Mouse (Mus musculus) thymus, postnatal 25 days (tissue): ENCODE measurements around the gene Olfr456.
"Not testable (repeated sequence)": the region's sequence is repeated elsewhere in the genome, so short reads cannot be mapped to it uniquely, and the experiment has no call there.

Experiments used
- DNase-seq: peaks from one replicate; pipeline ENCODE4 v3.0.0; 2022

Olfr456 gene

DNA sequence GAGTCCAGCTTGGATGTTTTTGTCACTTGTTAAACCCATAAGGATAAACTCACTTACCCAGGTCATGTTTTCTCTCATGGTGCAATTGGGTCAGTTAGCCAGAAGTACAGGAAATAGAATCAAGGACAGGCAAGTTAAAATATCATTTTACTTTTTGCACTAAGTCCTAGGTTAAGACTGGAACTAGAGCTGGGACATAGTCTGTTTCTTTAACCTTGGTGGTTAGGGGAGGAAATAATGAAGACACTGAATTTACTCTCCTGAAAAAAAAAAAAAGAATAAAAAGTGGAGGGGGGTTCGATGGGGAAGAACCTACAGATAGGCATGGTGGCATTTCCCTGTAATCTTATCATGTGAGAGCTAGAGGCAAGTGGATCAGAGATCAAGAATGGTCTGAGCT is at the start of gene Olfr456:
Gene Olfr456 (minus strand): TSS at position 101 of the 400 bp plus-strand sequence.
- DNase-seq, result no peak

- no peak for DNase-seq
These were observed 26.4 kb upstream of the Olfr456 start for GRCm38 (mm10) chr6:42513461-42513860.

DNA sequence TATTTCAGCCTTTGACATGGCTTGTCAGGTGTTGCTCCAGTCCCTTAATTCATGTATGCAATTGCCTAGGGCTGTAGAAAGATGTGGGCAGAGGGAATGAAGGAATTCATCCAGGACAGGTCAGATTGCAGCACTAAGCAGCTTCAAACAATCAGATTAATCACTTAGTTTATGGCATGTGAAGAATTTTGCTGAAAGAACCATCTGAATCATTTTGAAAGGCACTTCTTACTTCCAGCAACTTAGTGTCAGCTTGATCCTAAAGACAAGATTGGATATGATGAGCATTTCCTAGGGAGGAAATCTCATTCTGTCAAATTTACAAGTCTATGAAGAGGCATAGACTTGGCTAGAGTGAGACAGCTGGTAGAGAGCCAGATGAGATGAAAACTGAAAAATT is 22.3 kb upstream of the Olfr456 start:
- DNase-seq, result no peak

GRCm38 (mm10) chr6:42503478-42503877 is 16.5 kb upstream of the Olfr456 start:
- DNase-seq, result no peak

- no peak for DNase-seq
These were observed 2.7 kb upstream of the Olfr456 start for GRCm38 (mm10) chr6:42489731-42490130.

GRCm38 (mm10) chr6:42484633-42485032 is 2.4 kb downstream of the Olfr456 start:
- no peak for DNase-seq

- DNase-seq, result no peak
These were observed 10.8 kb downstream of the Olfr456 start, which contains the start of gene Olfr457 for GRCm38 (mm10) chr6:42476235-42476634. TSS of gene Olfr457 (minus strand) at chr6:42476335.

- not testable (repeated sequence) for DNase-seq
These were observed 15.7 kb downstream of the Olfr456 start for GRCm38 (mm10) chr6:42471298-42471697.

DNA sequence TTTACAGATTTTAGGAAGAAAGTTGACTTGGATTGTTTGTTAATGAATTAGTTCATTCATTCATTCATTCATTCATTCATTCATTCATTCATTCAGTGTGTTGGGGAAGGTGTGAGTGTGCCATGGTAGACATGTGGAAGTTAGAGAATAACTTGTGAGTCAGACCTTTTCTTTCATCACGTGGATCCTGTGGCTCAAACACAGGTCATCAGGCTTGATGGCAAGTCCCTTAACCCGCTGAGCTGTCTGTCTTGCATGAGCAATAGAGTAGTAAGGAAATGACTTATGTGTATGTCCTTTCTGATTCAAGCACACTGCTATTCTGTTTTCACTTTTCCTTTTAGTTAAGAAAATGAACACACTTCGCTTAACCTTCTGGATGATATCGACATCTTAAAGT is 16.5 kb downstream of the Olfr456 start:
- DNase-seq, result no peak

DNA sequence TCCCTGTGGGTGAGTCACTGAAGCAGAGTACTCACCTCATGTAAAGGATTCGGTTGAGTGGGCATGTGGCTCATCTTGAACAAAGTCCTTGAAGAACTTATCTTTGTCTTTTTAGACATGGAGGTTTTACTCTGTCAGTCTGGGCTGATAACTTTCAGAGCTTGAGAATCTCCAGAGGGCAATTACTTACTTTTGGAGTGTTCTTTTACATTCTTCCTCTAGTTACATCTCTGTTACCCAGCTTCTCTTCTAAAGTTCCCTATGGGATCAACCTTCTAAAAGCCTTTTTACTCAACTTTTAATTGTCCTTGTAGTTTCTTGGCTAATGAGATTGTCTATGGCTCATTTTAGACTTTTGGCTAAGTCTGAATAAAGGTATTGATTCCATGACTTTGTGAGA is 21.9 kb downstream of the Olfr456 start, which contains the start of gene Olfr458:
Gene Olfr458 (minus strand): TSS at position 101 of the 400 bp plus-strand sequence.
- no peak for DNase-seq

- no peak for DNase-seq
These were observed 39.6 kb downstream of the Olfr456 start for GRCm38 (mm10) chr6:42447381-42447780.

- no peak for DNase-seq
These were observed 42.5 kb downstream of the Olfr456 start for GRCm38 (mm10) chr6:42444491-42444890.

DNA sequence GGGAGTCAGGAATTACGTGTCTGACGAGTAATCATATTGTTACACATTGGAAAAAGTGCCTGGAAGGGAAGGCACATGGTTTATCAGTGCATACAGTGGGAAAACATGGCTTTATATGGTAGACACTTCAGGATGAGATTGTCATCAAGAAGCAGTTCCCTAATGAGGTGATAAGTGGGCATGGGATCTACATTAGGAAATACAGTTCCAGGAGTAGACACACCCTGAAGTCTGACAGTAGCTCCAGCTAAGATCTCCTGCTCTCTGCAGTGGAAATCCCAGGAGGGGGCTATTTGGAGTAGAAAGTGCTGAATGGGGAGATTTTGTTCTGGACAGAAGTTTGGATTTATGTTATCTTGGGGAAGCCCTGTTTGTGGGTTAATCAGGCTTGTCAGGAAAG is 45.6 kb downstream of the Olfr456 start:
- DNase-seq, result no peak
